Mouse (Mus musculus): ENCODE results near the gene Stk4. TPM values are rescaled to one million over a fixed set of nuclear protein-coding genes. Genes with fewer than 3 reads are reported as not detected.

Stk4 gene
- total RNA-seq, 2 experiments from 2014 or later, result 6.1 to 9.8 TPM

DNA sequence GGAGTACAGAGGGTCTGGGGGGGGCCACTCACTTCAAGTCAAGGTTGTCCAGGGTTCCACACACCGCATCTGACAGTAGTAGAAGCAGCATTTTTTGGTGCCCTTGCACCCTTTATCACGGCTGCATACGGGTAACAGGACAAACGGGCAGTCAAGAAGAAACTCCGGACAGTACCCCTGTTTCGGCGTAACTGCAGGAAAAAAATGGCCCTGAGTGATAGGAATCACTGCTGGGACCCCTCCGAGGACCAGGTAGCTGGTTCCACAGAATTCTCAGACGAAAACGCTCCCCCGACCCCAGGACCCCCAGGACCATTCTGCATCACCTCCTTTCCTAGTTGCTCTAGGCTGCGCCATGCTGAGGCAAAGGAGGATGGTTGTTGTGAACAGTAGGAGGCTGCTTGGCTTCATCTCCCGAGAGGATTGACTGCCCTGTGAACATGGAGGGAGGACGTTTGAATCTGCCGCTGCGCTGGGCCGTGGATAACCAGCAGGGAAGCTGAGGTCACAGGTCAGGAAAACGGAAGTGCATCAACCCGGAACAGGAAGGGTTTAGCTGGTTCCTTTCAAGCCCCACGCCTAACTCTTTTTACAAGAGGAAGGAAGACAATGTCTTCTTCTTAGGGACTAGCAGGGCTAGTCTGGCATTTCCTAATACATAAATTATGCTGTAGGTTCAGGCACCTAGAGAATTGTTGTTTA lies 129.7 kb downstream of the Stk4 start, which contains the start of gene Wfdc15a:
TSS of gene Wfdc15a (minus strand) at position 505 of the 702 bp plus-strand sequence.
- intact Hi-C loops (cut with DNase I), result no loop called here
- no peak for DNase-seq

Other genes starting within 250 kb of the Stk4 start
- under 1 TPM; 0.74 to 0.91 TPM for gene Ccn5, start 249.5 kb upstream of the Stk4 start, total RNA-seq (2021)
- gene Kcnk15, start 216.7 kb upstream of the Stk4 start, total RNA-seq (2021), result not detected
- 1 to 10 TPM in 1 of 2 experiments, under 1 TPM in 1; 0.86 to 1.3 TPM for gene Rims4, start 151.6 kb upstream of the Stk4 start, total RNA-seq (2021)
- 10 to 100 TPM; 34.7 to 37.9 TPM for gene Ywhab, start 75.4 kb upstream of the Stk4 start, total RNA-seq (2021)
- gene Pabpc1l, start 44.9 kb upstream of the Stk4 start, total RNA-seq (2021), result under 1 TPM in 1 of 2 experiments, not detected in 1; 0.54 TPM
- 10 to 100 TPM; 10.4 to 11.4 TPM for gene Tomm34, start 847 bp downstream of the Stk4 start, total RNA-seq (2021)
- under 1 TPM; 0.46 to 0.67 TPM for gene Kcns1, start 100.8 kb downstream of the Stk4 start, total RNA-seq (2021)
- gene Wfdc5, start 112.4 kb downstream of the Stk4 start, total RNA-seq (2021), result under 1 TPM in 1 of 2 experiments, not detected in 1; 0.20 TPM
- gene Wfdc12, start 120.3 kb downstream of the Stk4 start, total RNA-seq (2021), result not detected
- not detected for gene Wfdc15a, start 129.8 kb downstream of the Stk4 start, total RNA-seq (2021)
- not detected for gene Wfdc15b, start 151.3 kb downstream of the Stk4 start, total RNA-seq (2021)
- not detected for gene Svs2, start 168.1 kb downstream of the Stk4 start, total RNA-seq (2021)
- not detected for gene Svs3b, start 186.3 kb downstream of the Stk4 start, total RNA-seq (2021)
- gene Svs4, start 208.1 kb downstream of the Stk4 start, total RNA-seq (2021), result not detected
- gene Svs3a, start 218.9 kb downstream of the Stk4 start, total RNA-seq (2021), result not detected
- gene Svs6, start 246.4 kb downstream of the Stk4 start, total RNA-seq (2021), result not detected

Measured in gastrocnemius, postnatal 36 days (tissue).